Mouse (Mus musculus) lung, postnatal 0 days (tissue): ENCODE results near the gene H2-Ob.

Experiments
- CTCF ChIP-seq: IDR thresholded peaks from 2 replicates; pipeline ENCODE4 v1.5.1; 2016; ENCODE audit warnings: antibody characterized with exemption, mild to moderate bottlenecking
- EP300 ChIP-seq: IDR thresholded peaks from 2 replicates; pipeline ENCODE4 v1.6.1; 2016; ENCODE audit warnings: antibody characterized with exemption, mild to moderate bottlenecking, control low read depth

- TF ChIP-seq CTCF (no peak), EP300 (no peak)
These were observed 56.6 kb downstream of the H2-Ob start for GRCm38 (mm10) chr17:34295307-34295706.
